ENCODE assay signal across 10 mouse cellular contexts in genomic region chr5:144928856-144929713, GRCm38 (mm10). TPM values are rescaled to one million over a fixed set of nuclear protein-coding genes. Genes with fewer than 3 reads are reported as not detected.
A peak's percentile ranks its signal among the peaks of the same experiment; 100 is the strongest.
DNase-seq lines count a peak whose midpoint lies in the region; ATAC-seq lines count a peak whose summit lies in the region.
"Had no signal": no experiment of that assay in that cellular context is flagged by ENCODE, and none has a peak within 500 bp of the region (broad histone marks: within the 10 kb centered on the region; RNA-seq: fewer than 3 reads in every experiment).

No protein-coding gene starts in this region.

- DNase-seq in gastrocnemius, adult 18-20 months (ENCODE audit: low spot score): peak; percentile 63
- DNase-seq in gastrocnemius, postnatal 4 days (ENCODE audit: low spot score in 2 of 2): no peak
- DNase-seq in ZHBTc4 (ENCODE audit: low read depth, low spot score): peak; percentile 39
- DNase-seq in heart, adult 9 months (ENCODE audit: low spot score in 2 of 2): peak; percentile 67 to 68
- peak; percentile 49 to 55 for DNase-seq in kidney, adult 8-10 months
- no peak for DNase-seq in ovary, postnatal 14 days (ENCODE audit: low spot score)
- DNase-seq in lung, postnatal 4 days: no peak
- DNase-seq: B cell, adult 2 months had no signal

- no peak for ATAC-seq in megakaryocyte-erythroid progenitor cell, adult 5-6 weeks (replicated peaks; ENCODE audit: low FRiP score, low TSS enrichment, poor library complexity, severe bottlenecking)
- ATAC-seq: midbrain, embryonic 15.5 days had no signal

RNA-seq across cellular contexts. Expression of gene Smurf1, which starts 36.6 kb away (rescaled TPM):
- total RNA-seq in gastrocnemius, adult 18-20 months (2021): 10 to 100 TPM in 1 of 2 experiments, 1 to 10 TPM in 1; 9.7 to 13.3 TPM
- 10 to 100 TPM; 24.7 to 27.0 TPM for total RNA-seq in gastrocnemius, postnatal 4 days (2021)
- total RNA-seq in megakaryocyte-erythroid progenitor cell, adult 5-6 weeks (2014; fragmentation: Nextera tagmentation): 1.9 and 4.1 TPM in 2 replicates
- 1.0 and 5.1 TPM in 2 replicates for total RNA-seq in megakaryocyte-erythroid progenitor cell, adult 5-6 weeks (2017)

Comparison
In these comparisons a context has a peak if more than half of its experiments do, and no peak if none do; other contexts are left out.
1. DNase-seq: peak in gastrocnemius, adult 18-20 months (single experiment), ZHBTc4 (single experiment), heart, adult 9 months (2 of 2) and kidney, adult 8-10 months (2 of 2); none in gastrocnemius, postnatal 4 days (0 of 2), ovary, postnatal 14 days (single experiment) and lung, postnatal 4 days (0 of 2).